In genomic region chr10:123265241-123265790, GRCm38 (mm10) we compare ENCODE assay signal across 8 mouse cellular contexts. TPM values are rescaled to one million over a fixed set of nuclear protein-coding genes. Genes with fewer than 3 reads are reported as not detected.
DNase-seq lines count a peak whose midpoint lies in the region; ATAC-seq and TF ChIP-seq lines count a peak whose summit lies in the region.

No protein-coding gene starts in this region.

- H3K27me3 ChIP-seq in testis, adult 2 months (ENCODE audit: control insufficient read depth, insufficient read depth, low read length): peaks cover 5% of the 10 kb centered on the region; the same call in 1 of the 2 replicates
- peaks cover 17% of the 10 kb centered on the region for H3K27me3 ChIP-seq in hindbrain, embryonic 12.5 days
- peaks cover 33% of the 10 kb centered on the region for H3K27me3 ChIP-seq in limb, embryonic 15.5 days

- no peak for TF ChIP-seq POLR2A in testis, adult 2 months (IDR thresholded peaks at IDR 0.05; ENCODE audit: control insufficient read depth, low read depth, low read length)

- WGBS in hindbrain, embryonic 12.5 days: under 1% methylated on average over 50 of the region's 50 CpGs
- under 1% methylated on average over 50 of the region's 50 CpGs for WGBS in limb, embryonic 15.5 days

- H3K27ac ChIP-seq in testis, adult 2 months (ENCODE audit: control insufficient read depth, insufficient read depth, low read depth, low read length): no peak overlapping the region
- H3K27ac ChIP-seq in hindbrain, embryonic 12.5 days: peak overlapping the region; percentile 68; the same call in 1 of the 2 replicates
- H3K27ac ChIP-seq in limb, embryonic 15.5 days: no peak overlapping the region

- H3K4me3 ChIP-seq in testis, adult 2 months (ENCODE audit: control insufficient read depth, low read depth, low read length): peak overlapping the region; percentile 19
- peak overlapping the region; percentile 53 for H3K4me3 ChIP-seq in hindbrain, embryonic 12.5 days
- peak overlapping the region; percentile 57 for H3K4me3 ChIP-seq in limb, embryonic 15.5 days

- DNase-seq in cerebellum, postnatal 14 days: peak; percentile 23 to 26
- no peak for DNase-seq in cerebellum, adult 8-10 months
- no peak for DNase-seq in testis, postnatal 14 days (ENCODE audit: low spot score)
- DNase-seq in right cerebral cortex, adult 2 months (ENCODE audit: low spot score in 2 of 2): peak; percentile 30 to 33
- DNase-seq in gastrocnemius, postnatal 14 days: no peak

- no peak for TF ChIP-seq CTCF in testis, adult 2 months (IDR thresholded peaks at IDR 0.05; ENCODE audit: control insufficient read depth, insufficient read depth, insufficient replicate concordance, low read depth, low read length)

- H3K9ac ChIP-seq in hindbrain, embryonic 12.5 days: peak overlapping the region; percentile 68
- H3K9ac ChIP-seq in limb, embryonic 15.5 days: peak overlapping the region; percentile 32

- intact Hi-C loops in gastrocnemius, postnatal 14 days (cut with DNase I; ENCODE audit: low total_unique reads): no loop called here

- H3K4me1 ChIP-seq in testis, adult 2 months (ENCODE audit: control insufficient read depth, insufficient read depth, low read length): peaks cover 16% of the 10 kb centered on the region
- peaks cover 8% of the 10 kb centered on the region for H3K4me1 ChIP-seq in hindbrain, embryonic 12.5 days
- peaks cover 23% of the 10 kb centered on the region for H3K4me1 ChIP-seq in limb, embryonic 15.5 days

- ATAC-seq in hindbrain, embryonic 12.5 days (ENCODE audit: low FRiP score): peak; percentile 46
- ATAC-seq in limb, embryonic 15.5 days (ENCODE audit: insufficient number of reproducible peaks, low FRiP score, low TSS enrichment, low read depth): no peak

- no peaks in the 10 kb centered on the region for H3K36me3 ChIP-seq in testis, adult 2 months (ENCODE audit: control insufficient read depth, insufficient read depth, low read length)
- H3K36me3 ChIP-seq in hindbrain, embryonic 12.5 days: no peaks in the 10 kb centered on the region
- no peaks in the 10 kb centered on the region for H3K36me3 ChIP-seq in limb, embryonic 15.5 days

- H3K4me2 ChIP-seq in hindbrain, embryonic 12.5 days (replicated peaks): peak overlapping the region; percentile 95
- peak overlapping the region; percentile 98 for H3K4me2 ChIP-seq in limb, embryonic 15.5 days

- H3K9me3 ChIP-seq in hindbrain, embryonic 12.5 days (replicated peaks): no peaks in the 10 kb centered on the region
- no peaks in the 10 kb centered on the region for H3K9me3 ChIP-seq in limb, embryonic 15.5 days

RNA-seq across cellular contexts. Expression of gene Fam19a2, which starts 1.5 kb away (rescaled TPM):
- 0.59 and 0.78 TPM in 2 replicates for polyA plus RNA-seq in testis, adult 2 months (2012; rRNA removed)
- polyA plus RNA-seq in hindbrain, embryonic 12.5 days (2016; fragmentation: Nextera tagmentation; extraction: Ambion mirVana): 21.1 and 25.5 TPM in 2 replicates
- polyA plus RNA-seq in limb, embryonic 15.5 days (2015; fragmentation: Nextera tagmentation; extraction: Ambion mirVana): 1.7 and 2.9 TPM in 2 replicates
- under 1 TPM in 1 of 2 experiments, not detected in 1; 0.12 TPM for total RNA-seq in gastrocnemius, postnatal 14 days (2021)

Comparison
In these comparisons a context has a peak if more than half of its experiments do, and no peak if none do; other contexts are left out.
1. DNase-seq: peak in cerebellum, postnatal 14 days (2 of 2) and right cerebral cortex, adult 2 months (2 of 2); none in cerebellum, adult 8-10 months (single experiment), testis, postnatal 14 days (single experiment) and gastrocnemius, postnatal 14 days (single experiment).
2. Peak in every context shown above with its lines, with median percentiles within 50 percentile points of each other: H3K4me3 ChIP-seq.